Mouse (Mus musculus) liver (tissue): ENCODE measurements around the gene Blnk.

Experiments used
- DNase-seq: peaks from one replicate; pipeline ENCODE4 v3.0.0-alpha.2; 2020; ENCODE audit warnings: mixed read lengths

Gene Blnk

GRCm38 (mm10) chr19:40998469-40999170 lies 4.3 kb upstream of the Blnk start:
- DNase-seq: no peak

- DNase-seq: no peak
Observed at GRCm38 (mm10) chr19:40996722-40997121, 2.4 kb upstream of the Blnk start.

GRCm38 (mm10) chr19:40995449-40996401 lies 1.4 kb upstream of the Blnk start:
- DNase-seq: no peak

- DNase-seq: no peak
Observed at GRCm38 (mm10) chr19:40994911-40995310, 576 bp upstream of the Blnk start.

- no peak for DNase-seq
Observed at GRCm38 (mm10) chr19:40993356-40993755, 979 bp downstream of the Blnk start.

GRCm38 (mm10) chr19:40992517-40993044 lies 1.8 kb downstream of the Blnk start:
- no peak for DNase-seq

- DNase-seq: no peak
Observed at GRCm38 (mm10) chr19:40992096-40992495, 2.2 kb downstream of the Blnk start.

GRCm38 (mm10) chr19:40991626-40992025 lies 2.7 kb downstream of the Blnk start:
- no peak for DNase-seq

- no peak for DNase-seq
Observed at GRCm38 (mm10) chr19:40990781-40991343, 3.5 kb downstream of the Blnk start.

- DNase-seq: no peak
Observed at GRCm38 (mm10) chr19:40989961-40990600, 4.3 kb downstream of the Blnk start.

- DNase-seq: no peak
Observed at GRCm38 (mm10) chr19:40988856-40989255, 5.5 kb downstream of the Blnk start.

GRCm38 (mm10) chr19:40984536-40984935 lies 9.8 kb downstream of the Blnk start:
- DNase-seq: no peak

- no peak for DNase-seq
Observed at GRCm38 (mm10) chr19:40980671-40981070, 13.7 kb downstream of the Blnk start.

GRCm38 (mm10) chr19:40978026-40978425 lies 16.3 kb downstream of the Blnk start:
- DNase-seq: no peak

GRCm38 (mm10) chr19:40976946-40977917 lies 17.1 kb downstream of the Blnk start:
- DNase-seq: peak; percentile 77

- DNase-seq: peak; percentile 34
Observed at GRCm38 (mm10) chr19:40971273-40971914, 22.9 kb downstream of the Blnk start.

GRCm38 (mm10) chr19:40970775-40971174 lies 23.6 kb downstream of the Blnk start:
- DNase-seq: no peak

GRCm38 (mm10) chr19:40970301-40970700 lies 24.0 kb downstream of the Blnk start:
- DNase-seq: no peak

GRCm38 (mm10) chr19:40964936-40965850 lies 29.1 kb downstream of the Blnk start:
- no peak for DNase-seq

- no peak for DNase-seq
Observed at GRCm38 (mm10) chr19:40964367-40964891, 29.9 kb downstream of the Blnk start.
